Mouse (Mus musculus): ENCODE measurements around the gene Zfp689.
"Not testable (repeated sequence)": the region's sequence is repeated elsewhere in the genome, so short reads cannot be mapped to it uniquely, and the experiment has no call there.

Zfp689 gene

GRCm38 (mm10) chr7:127448521-127449300, at the start of gene Zfp689:
Gene Zfp689 (minus strand): TSS chr7:127449158.
- peak; percentile 96 for DNase-seq (ENCODE audit: extremely low spot score)

GRCm38 (mm10) chr7:127498407-127498806, 49.4 kb upstream of the Zfp689 start:
- no peak for DNase-seq (ENCODE audit: extremely low spot score)

- no peak for DNase-seq (ENCODE audit: extremely low spot score)
Measured at GRCm38 (mm10) chr7:127497382-127497781, 48.4 kb upstream of the Zfp689 start.

GRCm38 (mm10) chr7:127494648-127495047, 45.7 kb upstream of the Zfp689 start:
- DNase-seq (ENCODE audit: extremely low spot score) = no peak

GRCm38 (mm10) chr7:127491846-127492245, 42.9 kb upstream of the Zfp689 start:
- no peak for DNase-seq (ENCODE audit: extremely low spot score)

- no peak for DNase-seq (ENCODE audit: extremely low spot score)
Measured at GRCm38 (mm10) chr7:127489982-127490381, 41.0 kb upstream of the Zfp689 start.

GRCm38 (mm10) chr7:127488364-127488763, 39.4 kb upstream of the Zfp689 start:
- DNase-seq (ENCODE audit: extremely low spot score) = not testable (repeated sequence)

- no peak for DNase-seq (ENCODE audit: extremely low spot score)
Measured at GRCm38 (mm10) chr7:127485416-127485815, 36.5 kb upstream of the Zfp689 start.

- DNase-seq (ENCODE audit: extremely low spot score) = no peak
Measured at GRCm38 (mm10) chr7:127480321-127480720, 31.4 kb upstream of the Zfp689 start.

GRCm38 (mm10) chr7:127479318-127480225, 30.6 kb upstream of the Zfp689 start:
- no peak for DNase-seq (ENCODE audit: extremely low spot score)

GRCm38 (mm10) chr7:127478635-127479317, 29.8 kb upstream of the Zfp689 start, which contains the start of gene Fbrs:
Gene Fbrs (plus strand): TSS chr7:127479199.
- DNase-seq (ENCODE audit: extremely low spot score) = peak; percentile 95

GRCm38 (mm10) chr7:127477687-127478634, 29.0 kb upstream of the Zfp689 start:
- peak; percentile 99 for DNase-seq (ENCODE audit: extremely low spot score)

- DNase-seq (ENCODE audit: extremely low spot score) = no peak
Measured at GRCm38 (mm10) chr7:127476855-127477254, 27.9 kb upstream of the Zfp689 start.

GRCm38 (mm10) chr7:127476336-127476735, 27.4 kb upstream of the Zfp689 start:
- DNase-seq (ENCODE audit: extremely low spot score) = no peak

GRCm38 (mm10) chr7:127475186-127475740, 26.3 kb upstream of the Zfp689 start:
- no peak for DNase-seq (ENCODE audit: extremely low spot score)

- no peak for DNase-seq (ENCODE audit: extremely low spot score)
Measured at GRCm38 (mm10) chr7:127474378-127475070, 25.6 kb upstream of the Zfp689 start.

- no peak for DNase-seq (ENCODE audit: extremely low spot score)
Measured at GRCm38 (mm10) chr7:127473705-127474104, 24.7 kb upstream of the Zfp689 start.

- no peak for DNase-seq (ENCODE audit: extremely low spot score)
Measured at GRCm38 (mm10) chr7:127472060-127472459, 23.1 kb upstream of the Zfp689 start.

- no peak for DNase-seq (ENCODE audit: extremely low spot score)
Measured at GRCm38 (mm10) chr7:127471646-127472010, 22.7 kb upstream of the Zfp689 start.

All from embryo, embryonic 9.5 days (tissue).